Mouse (Mus musculus): ENCODE results near the gene Arl13a.
A peak's percentile ranks its signal among the peaks of the same experiment; 100 is the strongest.
"Not testable (repeated sequence)": the region's sequence is repeated elsewhere in the genome, so short reads cannot be mapped to it uniquely, and the experiment has no call there.

Gene Arl13a

DNA sequence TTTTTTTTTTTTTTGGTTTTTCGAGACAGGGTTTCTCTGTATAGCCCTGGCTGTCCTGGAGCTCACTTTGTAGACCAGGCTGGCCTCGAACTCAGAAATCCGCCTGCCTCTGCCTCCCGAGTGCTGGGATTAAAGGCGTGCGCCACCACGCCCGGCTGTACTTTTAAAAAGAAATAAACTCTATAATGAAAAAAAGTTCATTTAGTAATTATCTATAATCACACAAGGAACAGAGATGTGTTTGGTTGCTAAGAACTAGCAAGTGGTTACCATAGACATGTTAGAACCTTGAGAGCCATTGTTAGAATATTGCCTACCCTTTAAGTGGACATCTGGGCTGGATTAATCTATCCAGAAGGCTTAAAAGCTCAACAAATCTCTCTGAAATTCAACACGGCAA lies at the start of gene Arl13a:
Gene Arl13a (plus strand): TSS at position 301 of the 400 bp plus-strand sequence.
- DNase-seq (ENCODE audit: low spot score): not testable (repeated sequence)

DNA sequence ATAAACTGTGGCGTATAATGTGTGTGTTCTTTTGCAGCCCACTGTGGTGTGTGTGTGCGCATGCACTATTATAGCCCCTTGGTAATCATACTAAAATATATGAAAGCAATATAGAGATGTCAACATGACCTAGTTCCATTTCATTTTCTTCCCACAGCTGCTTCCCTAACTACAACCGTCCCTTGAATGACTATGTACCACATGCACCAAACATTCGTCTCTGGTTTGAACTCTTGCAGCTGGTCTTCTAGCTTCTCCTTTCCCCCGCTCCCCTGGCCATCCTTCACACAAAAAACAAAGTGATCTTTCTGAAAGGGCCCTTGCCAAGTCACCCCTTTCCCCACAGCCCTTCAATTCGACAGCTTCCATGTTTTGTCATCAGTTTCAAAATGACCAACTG lies 47.3 kb upstream of the Arl13a start:
- no peak for DNase-seq (ENCODE audit: low spot score)

DNA sequence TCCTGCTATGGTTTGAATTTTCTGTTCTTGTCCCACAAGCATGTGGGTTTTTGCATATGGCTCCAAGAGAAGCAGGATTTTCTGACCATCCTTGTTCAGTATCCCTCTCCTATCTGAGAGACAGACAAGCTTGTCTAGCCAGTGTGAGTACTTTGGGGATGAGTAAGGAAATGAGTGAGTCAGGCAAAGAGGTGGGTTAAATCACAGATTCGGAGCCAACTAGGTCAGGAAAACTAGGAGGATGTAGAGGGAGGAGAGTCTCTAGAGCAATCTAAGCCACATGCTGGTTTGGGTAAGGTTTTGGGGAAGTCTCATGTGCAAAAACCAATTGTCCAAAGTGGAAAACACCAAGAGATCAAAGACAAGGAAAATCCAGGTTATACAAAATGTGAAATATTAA lies 45.8 kb upstream of the Arl13a start:
- no peak for DNase-seq (ENCODE audit: low spot score)

DNA sequence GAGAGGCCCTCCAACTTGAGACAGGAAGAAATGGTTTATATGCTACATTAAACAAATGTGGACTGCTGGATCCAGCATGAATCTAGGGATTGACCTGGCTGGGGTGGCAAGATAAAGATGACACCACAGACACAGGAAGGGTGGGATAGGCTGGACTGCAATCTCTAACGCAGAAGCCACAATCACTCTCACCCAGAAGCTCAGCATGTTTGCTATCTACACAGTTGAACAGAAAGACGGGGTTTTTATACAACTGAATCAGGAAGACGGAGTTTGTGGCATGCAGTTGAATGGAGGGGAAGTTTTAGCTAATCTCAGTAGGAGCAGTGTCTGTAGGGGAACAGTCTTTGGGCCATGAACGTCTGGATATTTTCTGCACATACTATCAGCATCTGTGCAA lies 45.3 kb upstream of the Arl13a start:
- DNase-seq (ENCODE audit: low spot score): no peak

DNA sequence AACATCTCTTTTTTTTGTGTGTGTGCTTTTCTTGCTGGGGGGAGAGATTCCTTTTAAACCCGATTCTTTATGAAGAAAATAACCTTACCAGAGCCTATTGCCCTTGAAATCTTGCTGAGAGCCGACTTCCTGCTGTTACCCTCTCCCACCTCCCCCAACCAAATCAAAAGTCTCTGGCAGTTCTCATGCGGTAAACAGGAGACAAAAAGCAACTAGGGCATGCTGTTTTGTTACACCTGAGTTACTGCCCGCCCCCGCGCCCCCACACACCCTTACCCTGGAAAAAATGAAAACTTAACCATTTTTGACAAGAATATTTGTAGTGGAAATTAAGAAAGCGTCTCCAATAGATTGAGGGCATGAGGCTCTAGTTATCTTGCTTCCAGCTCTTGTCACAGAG lies 29.1 kb upstream of the Arl13a start:
- DNase-seq (ENCODE audit: low spot score): no peak

DNA sequence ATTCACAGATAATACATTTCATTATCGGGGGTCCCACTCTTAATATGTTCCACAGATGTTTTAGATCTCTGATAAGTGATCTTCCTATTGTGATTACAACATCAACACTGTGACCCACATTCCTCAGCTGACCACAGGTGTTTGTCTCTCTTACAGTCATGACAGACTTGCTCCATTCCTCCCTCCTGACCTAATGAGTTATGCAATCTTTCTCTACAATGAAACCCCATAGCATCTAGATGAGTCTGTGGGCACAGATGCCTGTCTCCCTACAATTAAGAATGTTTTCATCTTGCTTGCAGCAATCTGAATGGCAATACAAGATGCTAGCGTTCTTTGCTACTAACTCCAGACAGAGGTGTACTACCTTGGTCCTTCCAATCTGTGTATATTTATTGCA lies 26.9 kb upstream of the Arl13a start:
- no peak for DNase-seq (ENCODE audit: low spot score)

DNA sequence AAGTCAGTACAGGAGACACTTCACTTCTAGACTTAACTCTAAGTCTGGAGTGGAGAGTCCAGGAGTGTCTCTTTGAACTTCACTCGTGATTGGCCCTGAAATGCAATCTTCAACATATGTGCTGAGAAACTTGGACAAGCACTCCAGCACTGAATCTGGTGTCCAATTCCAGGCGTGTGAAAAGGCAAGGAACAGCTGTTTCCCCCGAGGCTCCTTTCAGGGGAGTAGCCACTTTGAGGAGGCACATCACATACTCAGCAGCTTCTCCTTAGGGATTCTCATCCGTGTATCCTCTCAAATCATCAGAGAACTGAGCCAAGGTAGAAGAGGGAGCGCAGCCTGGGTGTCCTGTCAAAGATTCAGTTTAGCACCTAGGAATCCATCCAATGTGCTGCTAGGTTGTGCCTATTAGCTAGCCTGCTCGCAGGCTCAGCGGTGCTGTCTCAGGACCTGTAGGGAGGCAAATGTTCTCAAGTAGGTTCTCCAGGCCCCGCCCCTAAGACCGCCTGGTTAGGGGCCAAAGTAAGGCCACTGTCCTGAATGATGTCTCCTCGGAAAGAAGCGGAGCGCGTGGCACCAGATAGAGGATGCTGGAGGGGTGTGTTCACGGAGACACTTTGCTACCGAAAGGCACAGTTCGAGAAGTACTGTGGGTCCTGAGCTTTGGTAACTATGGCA lies 25.1 kb upstream of the Arl13a start, which contains the start of gene Xkrx:
Gene Xkrx (minus strand): TSS at position 34 of the 678 bp plus-strand sequence.
- DNase-seq (ENCODE audit: low spot score): no peak

DNA sequence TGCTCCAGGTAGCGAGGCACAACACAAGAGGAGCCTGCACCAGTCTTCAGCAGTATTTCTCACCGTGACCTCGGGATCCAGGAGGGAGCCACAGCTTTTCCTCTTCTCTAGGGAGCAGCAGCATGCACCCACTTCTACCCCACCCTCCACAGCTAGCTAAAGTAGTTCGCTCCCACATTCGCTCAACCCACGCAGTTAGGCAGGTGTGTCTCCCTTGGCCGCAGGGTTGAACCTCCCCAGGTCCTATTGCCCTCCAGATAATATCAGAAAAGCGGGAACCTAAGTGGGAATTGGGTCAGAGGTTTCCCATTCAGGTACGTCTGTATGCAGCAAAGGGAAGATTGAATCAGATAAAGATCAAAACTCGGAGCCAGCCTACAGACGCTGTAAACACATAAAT lies 24.5 kb upstream of the Arl13a start:
- DNase-seq (ENCODE audit: low spot score): no peak

DNA sequence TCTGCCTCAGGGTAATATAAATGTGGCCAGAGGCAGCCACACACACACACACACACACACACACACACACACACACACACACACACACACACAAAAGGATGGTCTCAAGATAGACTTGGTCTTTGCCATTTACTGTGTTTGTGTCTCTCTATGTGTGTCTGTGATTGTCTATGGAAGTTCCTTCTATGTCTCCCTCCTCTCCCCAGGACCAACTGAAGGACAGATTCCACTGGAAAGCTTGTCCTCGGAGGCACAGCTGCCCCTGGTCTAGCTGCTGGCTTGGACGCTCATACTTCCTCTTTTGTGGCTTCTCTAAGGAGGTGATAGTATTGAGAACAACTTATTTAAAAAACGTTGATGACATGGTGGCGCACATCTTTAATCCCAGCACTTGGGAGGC lies 23.8 kb upstream of the Arl13a start:
- no peak for DNase-seq (ENCODE audit: low spot score)

DNA sequence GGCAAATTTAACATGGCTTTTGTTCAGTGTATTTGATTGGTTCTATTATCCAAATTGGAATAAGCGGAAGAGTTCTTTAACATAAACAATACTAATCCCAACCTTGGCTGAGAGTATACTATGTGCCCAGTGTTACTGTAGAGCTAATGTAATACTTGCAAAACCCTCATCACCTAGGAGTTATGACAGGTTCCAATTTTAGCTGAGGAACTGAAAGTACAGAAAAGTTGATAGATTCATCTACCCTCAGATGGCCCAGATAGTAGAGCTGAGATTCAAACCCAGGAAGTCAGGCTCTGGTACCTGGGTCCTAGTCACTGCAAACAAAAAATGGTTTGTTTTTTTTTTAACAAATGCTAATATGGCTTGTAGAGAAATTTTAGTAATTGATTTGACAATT lies 16.7 kb upstream of the Arl13a start:
- DNase-seq (ENCODE audit: low spot score): no peak

DNA sequence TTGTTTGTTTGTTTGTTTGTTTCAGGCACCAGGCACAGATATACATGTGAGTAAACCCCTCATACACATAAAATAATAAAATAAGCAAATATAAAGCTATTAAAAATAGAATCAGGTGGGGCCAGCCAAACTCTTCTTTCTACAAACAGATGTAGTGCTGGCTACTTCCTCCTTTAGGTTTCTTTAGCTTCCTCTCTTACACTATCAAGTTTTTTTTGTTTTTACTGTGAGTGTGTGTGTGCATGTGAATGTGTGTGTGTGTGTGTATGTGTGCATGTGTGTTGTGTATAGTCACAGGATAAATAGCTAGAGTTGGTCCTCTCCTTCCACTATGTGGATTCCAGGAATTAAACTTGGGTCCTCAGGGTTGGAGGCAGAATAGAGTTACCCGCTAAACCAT lies 12.6 kb upstream of the Arl13a start:
- DNase-seq (ENCODE audit: low spot score): no peak

DNA sequence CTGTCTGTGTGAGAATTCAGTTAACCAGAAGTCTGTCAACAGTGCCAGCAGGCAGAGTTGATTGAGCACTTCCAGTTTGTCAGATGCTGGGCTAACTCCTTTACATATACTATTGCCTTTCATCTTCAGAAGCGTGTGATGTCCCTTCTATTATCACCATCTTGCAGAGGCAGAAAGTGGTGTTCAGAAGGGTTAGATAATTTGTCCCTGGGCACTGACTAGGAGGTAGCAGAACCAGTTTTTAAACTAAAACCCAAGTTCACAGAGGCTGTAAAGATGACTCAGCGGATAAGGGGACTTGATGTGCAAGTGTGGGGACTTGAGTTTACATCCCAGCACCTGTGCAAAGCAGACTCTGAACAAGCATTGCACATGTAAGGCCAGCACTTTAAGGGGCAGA lies 21.2 kb downstream of the Arl13a start:
- peak; percentile 26 for DNase-seq (ENCODE audit: low spot score)

DNA sequence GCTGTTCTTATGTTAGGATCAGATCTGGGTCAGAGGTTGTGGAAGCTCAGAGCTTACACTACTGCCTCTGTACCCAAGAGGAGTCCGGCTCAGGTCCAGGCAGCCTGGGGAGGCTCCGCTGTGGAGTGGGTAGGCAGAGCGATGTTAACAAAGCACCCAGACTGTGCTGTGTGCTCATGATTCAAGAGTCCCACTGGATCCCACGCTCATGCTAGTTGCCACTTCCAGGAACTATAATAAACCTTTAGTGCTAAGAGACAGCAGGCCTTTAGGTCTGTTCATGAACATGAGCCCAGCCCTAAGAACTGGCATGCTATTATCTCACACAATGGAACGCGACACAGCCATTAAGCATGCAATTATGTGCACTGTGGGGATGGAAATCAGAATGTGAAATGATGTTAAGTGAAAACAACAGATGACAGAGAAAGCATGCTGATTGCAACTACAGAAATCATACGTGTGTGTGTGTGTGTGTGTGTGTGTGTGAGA lies 23.9 kb downstream of the Arl13a start:
- DNase-seq (ENCODE audit: low spot score): no peak

DNA sequence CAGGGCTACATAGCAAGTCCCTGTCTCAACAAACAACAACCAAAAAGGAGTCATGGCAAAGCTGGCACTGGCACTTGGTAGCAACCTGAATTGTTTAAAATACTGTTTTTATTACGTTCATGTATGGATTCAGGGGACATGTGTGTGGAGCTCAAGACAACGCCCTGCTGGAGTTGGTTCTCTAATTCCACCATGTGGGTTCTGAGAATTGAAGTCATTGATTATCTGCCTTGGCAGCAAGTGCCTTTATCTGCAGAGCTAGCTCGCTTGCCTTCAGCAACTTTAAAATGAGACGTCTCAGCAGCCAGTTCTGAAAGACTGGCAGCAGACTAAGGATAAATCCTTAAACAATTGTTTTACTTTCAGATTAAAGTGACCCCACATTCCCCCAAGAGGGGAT lies 30.9 kb downstream of the Arl13a start:
- peak; percentile 33 for DNase-seq (ENCODE audit: low spot score)

DNA sequence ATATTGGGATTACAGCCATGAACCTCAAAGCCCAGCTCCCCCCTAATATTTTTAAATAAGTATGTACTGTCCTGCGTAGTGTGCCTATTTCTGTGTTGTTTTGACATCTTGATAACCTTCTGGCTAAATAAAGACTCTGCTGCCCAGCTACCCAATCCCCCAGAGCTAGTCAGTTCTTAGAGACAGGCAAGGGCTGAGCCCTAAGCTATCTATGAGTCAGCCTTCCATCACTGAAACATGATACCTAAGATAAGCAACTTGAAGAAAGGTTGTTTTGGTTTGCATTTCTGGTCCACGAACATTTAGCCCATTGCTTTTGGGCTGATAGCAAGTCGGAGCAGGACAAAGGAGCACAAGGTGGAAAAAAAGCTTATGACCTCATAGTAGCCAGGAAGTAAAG lies 33.3 kb downstream of the Arl13a start:
- no peak for DNase-seq (ENCODE audit: low spot score)

DNA sequence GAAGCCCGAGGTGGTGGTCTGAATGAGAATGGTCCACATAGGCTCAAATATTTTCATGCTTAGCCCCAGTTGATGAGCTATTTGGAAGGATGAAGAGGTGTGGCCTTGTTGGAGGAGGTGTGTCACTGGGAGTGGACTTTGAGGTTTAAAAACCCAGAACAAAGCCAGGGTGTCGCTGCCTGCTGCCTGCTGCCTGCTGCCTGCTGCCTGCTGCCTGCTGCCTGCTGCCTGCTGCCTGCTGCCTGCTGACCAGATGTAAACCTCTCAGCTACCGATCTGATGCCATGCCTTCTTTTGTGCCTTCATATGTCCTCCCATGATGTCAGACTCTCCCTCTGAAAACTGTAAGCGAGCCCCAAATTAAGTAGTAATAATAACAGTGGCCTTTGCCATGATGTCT lies 34.6 kb downstream of the Arl13a start, which contains the start of gene Nox1:
Gene Nox1 (minus strand): TSS at position 101 of the 400 bp plus-strand sequence.
- DNase-seq (ENCODE audit: low spot score): no peak

DNA sequence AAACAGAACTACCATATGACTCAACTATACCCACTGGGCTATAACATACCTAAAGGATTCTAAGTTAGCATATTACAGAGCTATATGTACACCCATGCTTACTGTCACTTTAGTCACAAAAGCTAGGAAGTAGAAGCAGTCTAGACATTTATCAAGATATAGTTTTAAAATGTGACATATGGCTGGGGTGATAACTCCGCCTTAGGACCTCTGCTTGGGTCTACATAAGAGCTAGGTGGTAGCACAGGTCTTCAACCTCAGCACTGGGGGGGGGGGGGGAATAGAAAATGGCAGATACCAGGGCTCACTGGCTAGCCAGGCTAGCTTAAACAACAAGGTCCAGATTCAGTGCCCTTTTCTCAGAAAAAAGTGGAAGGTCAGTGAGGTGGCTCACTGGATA lies 45.7 kb downstream of the Arl13a start:
- DNase-seq (ENCODE audit: low spot score): no peak

DNA sequence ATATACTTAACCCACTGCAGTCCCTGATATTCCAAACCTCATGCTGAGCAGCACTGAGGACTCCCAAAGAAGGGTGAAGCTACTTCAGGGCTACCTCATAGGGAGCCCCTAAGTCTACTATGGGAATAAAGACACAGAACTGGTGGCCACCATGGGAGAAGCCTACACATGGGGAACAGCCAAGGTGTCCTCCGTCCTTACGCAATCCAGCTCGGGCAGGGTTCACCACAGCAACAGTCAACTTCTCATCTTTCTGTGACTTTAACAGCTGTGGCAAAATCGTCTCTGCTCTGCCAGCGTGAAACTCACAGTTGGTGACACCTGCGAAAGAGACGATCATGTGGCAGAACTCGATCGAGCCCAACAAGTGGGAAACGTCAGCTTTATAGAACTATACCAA lies 51.0 kb downstream of the Arl13a start:
- no peak for DNase-seq (ENCODE audit: low spot score)

DNA sequence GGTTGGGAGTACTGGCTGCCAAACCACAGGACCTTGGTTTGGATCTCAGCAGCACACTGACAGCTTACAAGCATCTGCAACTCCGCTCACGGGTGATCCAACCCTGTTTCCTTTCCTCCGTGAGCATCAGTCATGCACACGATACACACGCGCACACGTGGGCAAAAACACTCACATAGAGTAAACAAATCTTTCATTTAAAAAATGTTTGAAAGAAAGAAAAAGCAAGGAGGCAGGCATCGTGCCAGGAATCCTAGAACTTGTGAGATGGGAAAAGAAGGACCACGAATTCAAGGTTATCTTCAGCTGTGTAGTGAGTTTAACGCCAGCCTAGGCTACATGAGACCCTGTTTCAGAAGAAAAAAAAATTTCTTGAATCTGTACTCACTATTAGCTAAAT lies 58.6 kb downstream of the Arl13a start:
- DNase-seq (ENCODE audit: low spot score): no peak

DNA sequence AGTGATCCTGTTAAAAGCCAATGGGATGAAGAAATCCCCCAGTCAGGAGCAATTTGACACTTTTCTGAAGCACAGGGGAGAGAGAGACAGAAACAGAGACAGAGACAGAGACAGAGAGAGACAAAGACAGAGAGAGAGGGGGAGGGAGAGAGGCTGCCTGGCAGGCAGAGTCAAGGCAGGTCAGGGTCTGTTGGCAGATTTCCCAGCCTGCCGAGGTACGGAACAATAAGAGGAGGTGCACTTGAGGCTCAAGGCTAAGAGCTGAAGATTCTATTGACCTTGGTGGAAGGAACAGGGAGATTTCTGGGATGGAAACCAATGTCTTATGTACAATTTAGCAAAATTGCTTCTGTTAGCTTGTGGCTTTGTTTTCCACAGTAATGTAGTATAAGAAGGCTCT lies 60.9 kb downstream of the Arl13a start:
- DNase-seq (ENCODE audit: low spot score): no peak

Data from c-Kit-positive CD71-positive TER-119-positive erythroid progenitor cells, embryonic 14.5 days (primary cell).